Comparison of ENCODE assay signal across 19 mouse cellular contexts in the genomic region with DNA sequence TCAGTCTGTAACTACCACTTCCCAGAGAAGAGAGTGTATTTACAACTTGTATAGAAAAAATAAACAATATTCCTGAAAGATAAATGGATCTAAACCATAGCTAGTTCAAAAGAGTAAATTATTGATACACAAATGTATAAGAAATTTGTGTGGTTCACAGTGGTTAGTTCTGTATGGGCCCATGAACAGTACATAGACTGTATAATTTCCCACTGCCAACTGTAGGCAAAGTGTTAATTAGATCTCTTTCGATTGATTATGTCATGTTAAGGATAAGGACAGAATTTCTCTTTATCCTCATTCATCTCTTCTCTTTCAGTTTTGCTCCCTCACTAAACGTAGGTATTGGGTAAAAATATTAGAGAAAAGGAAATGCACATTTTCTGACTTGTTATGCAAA.
"Had no signal": no experiment of that assay in that cellular context is flagged by ENCODE, and none has a peak within 500 bp of the region (broad histone marks: within the 10 kb centered on the region; RNA-seq: fewer than 3 reads in every experiment).

No protein-coding gene starts in this region.

- H3K27me3 ChIP-seq: liver, embryonic 13.5 days; midbrain, embryonic 12.5 days; neural tube, embryonic 12.5 days; stomach, embryonic 15.5 days had no signal

- H3K9me3 ChIP-seq: liver, embryonic 13.5 days; midbrain, embryonic 12.5 days; neural tube, embryonic 12.5 days; stomach, embryonic 15.5 days had no signal

- H3K9ac ChIP-seq: liver, embryonic 13.5 days; midbrain, embryonic 12.5 days; neural tube, embryonic 12.5 days; stomach, embryonic 15.5 days had no signal

- ATAC-seq: intestine, embryonic 16.5 days had no signal

- H3K4me3 ChIP-seq: left cerebral cortex, adult 2 months; liver, embryonic 13.5 days; midbrain, embryonic 12.5 days; neural tube, embryonic 12.5 days; stomach, embryonic 15.5 days had no signal

- H3K4me2 ChIP-seq: liver, embryonic 13.5 days; midbrain, embryonic 12.5 days; neural tube, embryonic 12.5 days; stomach, embryonic 15.5 days had no signal

- DNase-seq: kidney, adult 18-20 months; kidney, adult 9 months; kidney, postnatal 14 days; kidney, postnatal 4 days; layer of hippocampus, adult 9-11 months; layer of hippocampus, postnatal 36 days; liver, embryonic 13.5 days; lung, adult 2 months; lung, postnatal 14 days; lung, postnatal 4 days; retina, postnatal 1 day; right cerebral cortex, postnatal 25 days; spleen, adult 18-20 months; thymus, postnatal 25 days had no signal

- H3K27ac ChIP-seq: left cerebral cortex, adult 2 months; liver, embryonic 13.5 days; midbrain, embryonic 12.5 days; neural tube, embryonic 12.5 days; stomach, embryonic 15.5 days had no signal

- H3K36me3 ChIP-seq: liver, embryonic 13.5 days; midbrain, embryonic 12.5 days; neural tube, embryonic 12.5 days; stomach, embryonic 15.5 days had no signal

- H3K4me1 ChIP-seq: liver, embryonic 13.5 days; midbrain, embryonic 12.5 days; neural tube, embryonic 12.5 days; stomach, embryonic 15.5 days had no signal
